Mouse (Mus musculus): ENCODE measurements around the gene Nfatc2. TPM values are rescaled to one million over a fixed set of nuclear protein-coding genes. Genes with fewer than 3 reads are reported as not detected.

The Nfatc2 gene
- polyA plus RNA-seq (2016; fragmentation: Nextera tagmentation; extraction: Ambion mirVana), result 9.9 and 12.5 TPM in 2 replicates

GRCm38 (mm10) chr2:168601491-168602386, at the start of gene Nfatc2:
TSS of gene Nfatc2 (minus strand) at chr2:168601657.
- peaks cover 58% of the 10 kb centered on the region for H3K4me1 ChIP-seq (replicated peaks)

GRCm38 (mm10) chr2:168648171-168648570, 46.7 kb upstream of the Nfatc2 start:
- H3K4me2 ChIP-seq, result no peak overlapping the region
- H3K9me3 ChIP-seq (replicated peaks), result no peaks in the 10 kb centered on the region
- H3K4me3 ChIP-seq, result no peak overlapping the region
- no peak overlapping the region for H3K27ac ChIP-seq (ENCODE audit: poor library complexity, severe bottlenecking)
- no peak overlapping the region for H3K9ac ChIP-seq
- 56% methylated on average over 8 of the region's 8 CpGs for WGBS
- ATAC-seq (ENCODE audit: insufficient number of reproducible peaks, low FRiP score), result no peak
- H3K36me3 ChIP-seq, result peaks cover 40% of the 10 kb centered on the region
- H3K27me3 ChIP-seq (replicated peaks), result peaks cover 57% of the 10 kb centered on the region
- 0 out of 2 replicates have a peak, but pooled peaks cover 9% of the 10 kb centered on the region for H3K4me1 ChIP-seq (replicated peaks)

More at GRCm38 (mm10) chr2:168601491-168602386, at the start of gene Nfatc2:
- H3K4me3 ChIP-seq, result peak within 1 kb of the TSS; percentile 54
- H3K9ac ChIP-seq, result peak within 1 kb of the TSS; percentile 60
- 0 out of 2 replicates have a peak within 1 kb of the TSS, but pooled peaks have one; percentile 5 for H3K27ac ChIP-seq (ENCODE audit: poor library complexity, severe bottlenecking)
- H3K27me3 ChIP-seq (replicated peaks), result peaks cover 51% of the 10 kb centered on the region
- H3K36me3 ChIP-seq, result no peaks in the 10 kb centered on the region
- H3K4me2 ChIP-seq, result peak within 1 kb of the TSS; percentile 91
- no peaks in the 10 kb centered on the region for H3K9me3 ChIP-seq (replicated peaks)
- ATAC-seq (ENCODE audit: insufficient number of reproducible peaks, low FRiP score), result peak; percentile 60
- WGBS, result under 1% methylated on average over 56 of the region's 56 CpGs

- Histone ChIP-seq H3K27ac (ENCODE audit: poor library complexity, severe bottlenecking) (no peak overlapping the region), H3K27me3 (replicated peaks) (peaks cover 75% of the 10 kb centered on the region)
- 89% methylated on average over 6 of the region's 6 CpGs for WGBS
Observed at GRCm38 (mm10) chr2:168644855-168645254, 43.4 kb upstream of the Nfatc2 start.

GRCm38 (mm10) chr2:168643524-168644177, 42.2 kb upstream of the Nfatc2 start:
- WGBS, result 86% methylated on average over 20 of the region's 20 CpGs
- Histone ChIP-seq H3K36me3 (peaks cover 38% of the 10 kb centered on the region), H3K4me2 (no peak overlapping the region), H3K9me3 (replicated peaks) (no peaks in the 10 kb centered on the region), H3K27me3 (replicated peaks) (peaks cover 77% of the 10 kb centered on the region), H3K4me1 (replicated peaks) (0 out of 2 replicates have a peak, but pooled peaks cover 9% of the 10 kb centered on the region), H3K9ac (no peak overlapping the region), H3K4me3 (no peak overlapping the region), H3K27ac (ENCODE audit: poor library complexity, severe bottlenecking) (no peak overlapping the region)
- no peak for ATAC-seq (ENCODE audit: insufficient number of reproducible peaks, low FRiP score)

More at GRCm38 (mm10) chr2:168644855-168645254, 43.4 kb upstream of the Nfatc2 start:
- no peak overlapping the region for H3K4me2 ChIP-seq
- no peaks in the 10 kb centered on the region for H3K9me3 ChIP-seq (replicated peaks)
- H3K36me3 ChIP-seq, result peaks cover 46% of the 10 kb centered on the region
- ATAC-seq (ENCODE audit: insufficient number of reproducible peaks, low FRiP score), result no peak
- no peak overlapping the region for H3K4me3 ChIP-seq
- H3K4me1 ChIP-seq (replicated peaks), result 0 out of 2 replicates have a peak, but pooled peaks cover 9% of the 10 kb centered on the region
- no peak overlapping the region for H3K9ac ChIP-seq

GRCm38 (mm10) chr2:168642187-168642586, 40.7 kb upstream of the Nfatc2 start:
- Histone ChIP-seq H3K4me3 (no peak overlapping the region), H3K9ac (no peak overlapping the region), H3K4me2 (no peak overlapping the region), H3K4me1 (replicated peaks) (0 out of 2 replicates have a peak, but pooled peaks cover 4% of the 10 kb centered on the region), H3K27ac (ENCODE audit: poor library complexity, severe bottlenecking) (no peak overlapping the region), H3K27me3 (replicated peaks) (peaks cover 80% of the 10 kb centered on the region), H3K9me3 (replicated peaks) (no peaks in the 10 kb centered on the region), H3K36me3 (peaks cover 29% of the 10 kb centered on the region)
- 82% methylated on average over 11 of the region's 11 CpGs for WGBS
- ATAC-seq (ENCODE audit: insufficient number of reproducible peaks, low FRiP score), result no peak

GRCm38 (mm10) chr2:168640460-168640859, 39.0 kb upstream of the Nfatc2 start:
- H3K4me2 ChIP-seq, result no peak overlapping the region
- no peak overlapping the region for H3K4me3 ChIP-seq
- 90% methylated on average over 9 of the region's 9 CpGs for whole genome bisulfite sequencing
- H3K27me3 ChIP-seq (replicated peaks), result peaks cover 92% of the 10 kb centered on the region
- no peaks in the 10 kb centered on the region for H3K9me3 ChIP-seq (replicated peaks)
- H3K9ac ChIP-seq, result no peak overlapping the region
- H3K36me3 ChIP-seq, result peaks cover 31% of the 10 kb centered on the region
- H3K27ac ChIP-seq (ENCODE audit: poor library complexity, severe bottlenecking), result no peak overlapping the region
- H3K4me1 ChIP-seq (replicated peaks), result peaks cover 6% of the 10 kb centered on the region; the same call in 1 of the 2 replicates
- ATAC-seq (ENCODE audit: insufficient number of reproducible peaks, low FRiP score), result no peak

DNA sequence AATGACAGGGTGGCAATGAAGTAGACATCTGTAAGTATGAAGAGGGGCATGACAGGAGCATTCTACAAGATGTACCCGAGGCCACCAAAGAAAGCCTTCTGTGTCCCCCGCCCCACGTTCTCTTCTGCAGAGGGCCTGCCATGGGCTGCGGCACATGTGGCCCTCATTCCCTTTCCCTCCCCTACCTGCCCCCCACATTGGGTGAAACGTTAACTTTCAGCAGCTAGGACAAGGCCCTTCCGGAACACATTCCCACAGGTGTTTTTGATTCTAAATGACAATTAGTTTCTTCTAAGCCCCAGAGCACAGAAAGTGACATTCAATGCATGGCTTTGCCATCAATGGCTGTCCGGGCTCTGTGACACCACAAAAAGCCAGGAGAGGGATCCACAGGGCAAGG, 33.4 kb upstream of the Nfatc2 start:
- Histone ChIP-seq H3K4me2 (no peak overlapping the region), H3K36me3 (peaks cover 4% of the 10 kb centered on the region; the same call in 1 of the 2 replicates), H3K4me1 (replicated peaks) (peaks cover 35% of the 10 kb centered on the region), H3K9ac (no peak overlapping the region), H3K9me3 (replicated peaks) (0 out of 2 replicates have a peak, but pooled peaks cover 3% of the 10 kb centered on the region), H3K4me3 (no peak overlapping the region), H3K27me3 (replicated peaks) (peaks cover 81% of the 10 kb centered on the region), H3K27ac (ENCODE audit: poor library complexity, severe bottlenecking) (no peak overlapping the region)
- no peak for ATAC-seq (ENCODE audit: insufficient number of reproducible peaks, low FRiP score)
- WGBS, result 58% methylated on average over 7 of the region's 7 CpGs

GRCm38 (mm10) chr2:168633301-168633816, 31.9 kb upstream of the Nfatc2 start:
- peaks cover 35% of the 10 kb centered on the region for H3K4me1 ChIP-seq (replicated peaks)
- no peak overlapping the region for H3K4me3 ChIP-seq
- H3K9ac ChIP-seq, result no peak overlapping the region
- ATAC-seq (ENCODE audit: insufficient number of reproducible peaks, low FRiP score), result peak; percentile 84
- H3K4me2 ChIP-seq, result peak overlapping the region; percentile 56
- H3K27ac ChIP-seq (ENCODE audit: poor library complexity, severe bottlenecking), result peak overlapping the region; percentile 46
- H3K9me3 ChIP-seq (replicated peaks), result 0 out of 2 replicates have a peak, but pooled peaks cover 3% of the 10 kb centered on the region
- WGBS, result 4% methylated on average over 14 of the region's 14 CpGs
- H3K36me3 ChIP-seq, result peaks cover 4% of the 10 kb centered on the region; the same call in 1 of the 2 replicates
- peaks cover 76% of the 10 kb centered on the region for H3K27me3 ChIP-seq (replicated peaks)

- Histone ChIP-seq H3K4me2 (peak overlapping the region; percentile 56; the same call in 1 of the 2 replicates), H3K4me3 (no peak overlapping the region), H3K27me3 (replicated peaks) (peaks cover 71% of the 10 kb centered on the region), H3K9ac (no peak overlapping the region), H3K4me1 (replicated peaks) (peaks cover 39% of the 10 kb centered on the region), H3K27ac (ENCODE audit: poor library complexity, severe bottlenecking) (peak overlapping the region; percentile 46), H3K9me3 (replicated peaks) (0 out of 2 replicates have a peak, but pooled peaks cover 3% of the 10 kb centered on the region), H3K36me3 (peaks cover 4% of the 10 kb centered on the region; the same call in 1 of the 2 replicates)
- WGBS, result 57% methylated on average over 6 of the region's 6 CpGs
- ATAC-seq (ENCODE audit: insufficient number of reproducible peaks, low FRiP score), result no peak
Observed at GRCm38 (mm10) chr2:168632543-168632942, 31.1 kb upstream of the Nfatc2 start.

DNA sequence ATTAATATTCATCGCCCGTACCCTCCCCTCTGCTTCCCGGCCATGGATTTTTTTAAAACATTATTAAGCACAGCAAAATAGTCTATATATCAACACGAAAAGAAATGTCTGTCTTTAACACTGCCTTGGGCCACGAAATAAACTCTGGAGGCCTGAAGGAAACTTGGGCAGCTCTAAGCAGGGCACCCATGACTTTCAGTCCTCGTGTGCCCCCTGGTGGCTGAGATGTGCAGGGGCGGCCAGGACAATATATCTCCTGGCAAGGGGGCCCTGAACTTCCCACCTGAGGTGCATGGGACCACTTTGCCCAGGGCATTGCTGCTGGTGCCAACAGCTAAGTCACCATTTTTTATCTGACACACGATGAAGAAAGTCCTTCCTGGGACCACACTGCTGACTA, 27.3 kb upstream of the Nfatc2 start:
- Histone ChIP-seq H3K4me1 (replicated peaks) (peaks cover 17% of the 10 kb centered on the region), H3K9me3 (replicated peaks) (peaks cover 7% of the 10 kb centered on the region; the same call in 1 of the 2 replicates), H3K9ac (no peak overlapping the region), H3K27ac (ENCODE audit: poor library complexity, severe bottlenecking) (no peak overlapping the region), H3K36me3 (no peaks in the 10 kb centered on the region), H3K27me3 (replicated peaks) (peaks cover 56% of the 10 kb centered on the region), H3K4me3 (no peak overlapping the region), H3K4me2 (no peak overlapping the region)
- 0 out of 2 replicates have a peak, but pooled peaks have one; percentile 44 for ATAC-seq (ENCODE audit: insufficient number of reproducible peaks, low FRiP score)
- 31% methylated on average over 8 of the region's 8 CpGs for WGBS
